Mouse (Mus musculus) lung, postnatal 0 days (tissue): ENCODE measurements around the gene Cd59b.

Experiments
- CTCF ChIP-seq: IDR thresholded peaks from 2 replicates; pipeline ENCODE4 v1.5.1; 2016; ENCODE audit warnings: antibody characterized with exemption, mild to moderate bottlenecking
- EP300 ChIP-seq: IDR thresholded peaks from 2 replicates; pipeline ENCODE4 v1.6.1; 2016; ENCODE audit warnings: antibody characterized with exemption, mild to moderate bottlenecking, control low read depth

- no peak for TF ChIP-seq CTCF
- no peak for TF ChIP-seq EP300
Measured at GRCm38 (mm10) chr2:104119097-104119496, 49.4 kb downstream of the Cd59b start.
